Mouse (Mus musculus) neural tube, embryonic 12.5 days (tissue): ENCODE measurements at regions not wholly inside any gene's neighbourhood (a gene's known extent, or its start where the extent isn't known, plus 50 kb on each side); places are given as distances from the start of the nearest gene placed in this dataset.

ENCODE experiments used
- ATAC-seq: fragments of 200-750 bp; cut with Nextera tagmentation; 2 replicates; pipeline ENCODE4 v1.8.0; 2017; ENCODE audit warnings: low read depth, mild to moderate bottlenecking, moderate TSS enrichment, moderate library complexity; ENCODE audit not compliant: low FRiP score
- H3K27ac ChIP-seq: fragments of 300-500 bp; sonication (generic); 2 replicates; pipeline ENCODE4 v1.5.1; 2016
- H3K27me3 ChIP-seq: fragments of 300-500 bp; sonication (generic); replicated peaks from 2 replicates; pipeline ENCODE4 v1.6.1; 2016; ENCODE audit warnings: mild to moderate bottlenecking
- H3K36me3 ChIP-seq: fragments of 300-500 bp; sonication (generic); 2 replicates; pipeline ENCODE4 v1.6.1; 2016; ENCODE audit warnings: mild to moderate bottlenecking
- H3K4me1 ChIP-seq: fragments of 300-500 bp; sonication (generic); 2 replicates; pipeline ENCODE4 v1.6.1; 2016
- H3K4me2 ChIP-seq: fragments of 300-500 bp; sonication (generic); replicated peaks from 2 replicates; pipeline ENCODE4 v1.6.1; 2016; ENCODE audit warnings: mild to moderate bottlenecking
- H3K4me3 ChIP-seq: fragments of 300-500 bp; sonication (generic); 2 replicates; pipeline ENCODE4 v1.5.1; 2016
- H3K9ac ChIP-seq: fragments of 300-500 bp; sonication (generic); 2 replicates; pipeline ENCODE4 v1.6.1; 2016; ENCODE audit warnings: mild to moderate bottlenecking
- H3K9me3 ChIP-seq: fragments of 300-500 bp; sonication (generic); 2 replicates; pipeline ENCODE4 v1.6.1; 2016; ENCODE audit warnings: mild to moderate bottlenecking
- WGBS: fragments of 180-500 bp; shearing (Covaris S2); methylation state at CpG from one replicate; pipeline ENCODE4 v1.1.7; 2016; 5-methylcytosine and 5-hydroxymethylcytosine counted together

DNA sequence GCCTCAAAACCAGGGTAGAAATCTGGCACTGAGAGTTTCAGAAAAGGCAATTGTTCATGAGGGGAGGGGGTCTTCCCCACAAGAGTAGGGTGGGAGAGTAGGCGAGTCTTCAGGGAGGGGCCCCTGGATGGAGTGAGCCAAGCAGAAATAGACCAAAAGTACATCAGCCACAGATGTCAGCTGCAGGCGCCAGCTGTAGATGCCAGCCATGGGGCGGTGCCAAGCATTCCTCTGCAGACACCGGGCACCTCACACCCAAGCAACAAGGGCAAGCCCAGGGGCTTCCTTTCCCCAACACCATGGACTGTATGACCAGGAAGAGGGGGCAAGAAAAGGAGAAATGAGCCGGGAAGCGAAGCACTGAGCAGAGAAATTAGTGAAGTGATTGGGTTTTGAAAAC, 613.9 kb upstream of the 2610301B20Rik start:
- Histone ChIP-seq H3K4me3 (no peak overlapping the region), H3K36me3 (no peaks in the 10 kb centered on the region), H3K9me3 (no peaks in the 10 kb centered on the region), H3K27me3 (no peaks in the 10 kb centered on the region), H3K9ac (no peak overlapping the region), H3K4me1 (no peaks in the 10 kb centered on the region), H3K27ac (no peak overlapping the region), H3K4me2 (no peak overlapping the region)
- no peak for ATAC-seq
- WGBS = 91% methylated on average over 6 of the region's 6 CpGs

DNA sequence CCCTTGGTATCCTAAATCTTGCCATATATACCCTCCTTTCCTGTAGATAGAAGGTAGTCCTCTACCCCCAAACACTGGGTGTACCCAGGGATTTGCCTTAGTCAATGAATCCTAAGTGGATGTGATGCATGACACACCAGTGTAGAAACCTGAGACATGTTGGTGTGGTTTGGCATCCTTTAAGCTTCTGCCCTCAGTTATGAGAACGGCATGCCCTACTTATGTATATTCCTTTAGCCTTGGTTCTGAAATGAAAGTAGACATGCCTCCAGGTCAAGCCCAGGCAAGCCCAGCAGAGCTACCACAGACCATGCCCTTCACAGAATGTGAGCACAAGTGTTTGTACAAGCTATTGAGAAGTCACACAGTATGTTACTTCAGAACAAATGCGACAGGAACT, 608.4 kb upstream of the 2610301B20Rik start:
- H3K9me3 ChIP-seq = no peaks in the 10 kb centered on the region
- no peak overlapping the region for H3K4me2 ChIP-seq
- 93% methylated on average over 2 of the region's 2 CpGs for WGBS
- H3K4me1 ChIP-seq = no peaks in the 10 kb centered on the region
- no peak overlapping the region for H3K9ac ChIP-seq
- no peak overlapping the region for H3K27ac ChIP-seq
- ATAC-seq = no peak
- H3K4me3 ChIP-seq = no peak overlapping the region
- H3K27me3 ChIP-seq = no peaks in the 10 kb centered on the region
- no peaks in the 10 kb centered on the region for H3K36me3 ChIP-seq

DNA sequence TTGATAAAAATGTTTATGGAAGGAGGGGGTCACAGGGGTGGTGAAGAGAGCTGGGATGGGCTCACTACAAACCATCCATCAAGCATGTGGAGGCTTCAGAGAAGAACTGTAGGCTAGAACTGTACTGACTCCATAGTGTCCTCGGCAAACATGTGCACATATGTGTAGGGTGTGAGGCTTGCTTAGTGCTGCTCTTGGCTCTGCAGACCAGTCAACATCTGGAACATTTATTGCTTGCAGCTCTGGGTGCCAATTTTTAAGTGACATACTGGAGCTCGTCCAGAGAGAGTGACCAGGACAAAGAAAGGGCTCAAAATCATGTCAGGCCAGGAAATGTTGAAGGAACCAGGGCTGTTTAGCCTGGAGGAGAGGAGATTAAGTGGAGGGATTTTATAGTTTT, 588.7 kb upstream of the 2610301B20Rik start:
- no peaks in the 10 kb centered on the region for H3K36me3 ChIP-seq
- no peak overlapping the region for H3K4me3 ChIP-seq
- no peaks in the 10 kb centered on the region for H3K27me3 ChIP-seq
- no peak overlapping the region for H3K9ac ChIP-seq
- no peak overlapping the region for H3K27ac ChIP-seq
- WGBS = 67% methylated on average over 2 of the region's 2 CpGs
- no peak for ATAC-seq
- no peak overlapping the region for H3K4me2 ChIP-seq
- no peaks in the 10 kb centered on the region for H3K9me3 ChIP-seq
- no peaks in the 10 kb centered on the region for H3K4me1 ChIP-seq

DNA sequence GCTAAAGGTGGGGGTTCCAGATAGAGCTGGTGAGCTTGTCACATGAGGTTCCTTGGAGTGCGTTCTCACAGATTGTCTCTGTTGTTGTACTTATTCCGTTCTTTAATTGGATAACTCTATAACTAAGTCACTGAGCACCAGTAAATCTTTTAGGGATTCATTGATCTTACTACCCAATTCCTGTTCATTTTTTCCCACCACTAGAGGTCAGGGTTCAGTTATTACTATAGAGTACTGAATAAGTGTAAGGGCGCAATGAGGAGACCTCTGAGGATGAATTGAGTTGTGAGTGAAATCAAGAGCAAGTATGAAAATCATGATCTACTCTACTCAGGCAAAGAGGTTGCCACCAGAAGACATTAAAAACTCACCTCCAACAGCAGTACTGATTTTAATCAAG, 584.0 kb upstream of the 2610301B20Rik start:
- no peaks in the 10 kb centered on the region for H3K36me3 ChIP-seq
- H3K27ac ChIP-seq = no peak overlapping the region
- no peaks in the 10 kb centered on the region for H3K27me3 ChIP-seq
- H3K4me1 ChIP-seq = no peaks in the 10 kb centered on the region
- WGBS = 76% methylated on average over 3 of the region's 3 CpGs
- H3K4me3 ChIP-seq = no peak overlapping the region
- H3K4me2 ChIP-seq = no peak overlapping the region
- no peak for ATAC-seq
- H3K9me3 ChIP-seq = no peaks in the 10 kb centered on the region
- no peak overlapping the region for H3K9ac ChIP-seq

DNA sequence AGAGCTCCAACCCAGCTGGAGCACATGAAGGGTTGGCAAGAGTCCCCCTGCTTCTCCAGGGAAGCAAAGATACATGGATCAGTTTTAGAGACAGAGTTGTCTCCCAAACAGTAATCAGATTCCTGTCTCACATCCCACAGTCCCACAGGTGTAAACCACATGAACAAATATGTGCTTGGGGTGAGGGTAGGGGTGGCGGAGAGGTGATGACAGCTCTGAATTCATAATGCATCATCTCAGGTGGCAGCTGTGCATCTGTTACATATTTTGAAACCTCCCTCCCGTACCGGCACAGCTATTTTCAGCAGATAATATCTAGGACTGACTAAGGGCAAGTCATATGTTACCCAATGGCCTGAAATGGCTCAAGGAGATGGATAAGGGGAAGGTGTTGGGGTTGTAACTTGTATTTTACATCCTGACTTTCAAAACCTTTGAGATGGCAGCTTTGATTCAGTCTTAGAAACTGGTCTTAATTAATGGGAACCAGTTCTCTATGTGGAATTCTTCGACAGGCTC, 579.2 kb upstream of the 2610301B20Rik start:
- Histone ChIP-seq H3K4me1 (no peaks in the 10 kb centered on the region), H3K36me3 (no peaks in the 10 kb centered on the region), H3K27me3 (no peaks in the 10 kb centered on the region), H3K4me3 (no peak overlapping the region), H3K27ac (no peak overlapping the region), H3K9ac (no peak overlapping the region), H3K4me2 (no peak overlapping the region), H3K9me3 (no peaks in the 10 kb centered on the region)
- no peak for ATAC-seq
- 82% methylated on average over 4 of the region's 4 CpGs for WGBS

DNA sequence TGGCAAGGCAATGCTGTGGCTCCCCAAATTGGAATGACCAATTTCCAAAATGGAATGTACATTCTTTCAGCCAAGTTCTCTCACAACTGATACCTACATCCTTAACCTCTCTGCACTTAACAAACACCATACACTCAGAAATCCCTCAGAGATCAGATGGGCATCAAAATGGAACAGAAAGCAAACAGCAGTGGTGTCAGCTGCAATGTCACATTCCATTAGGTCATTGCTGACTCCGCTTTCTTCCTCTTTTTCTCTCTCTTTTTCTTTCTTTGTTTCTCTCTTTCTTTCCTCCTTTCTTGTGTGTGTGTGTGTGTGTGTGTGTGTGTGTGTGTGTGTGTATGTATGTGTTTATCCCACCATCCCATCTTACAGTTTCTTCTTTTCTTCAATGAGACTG, 578.1 kb upstream of the 2610301B20Rik start:
- Histone ChIP-seq H3K9ac (no peak overlapping the region), H3K4me3 (no peak overlapping the region), H3K27ac (no peak overlapping the region), H3K36me3 (no peaks in the 10 kb centered on the region), H3K4me1 (no peaks in the 10 kb centered on the region), H3K9me3 (no peaks in the 10 kb centered on the region), H3K4me2 (no peak overlapping the region), H3K27me3 (no peaks in the 10 kb centered on the region)
- 95% methylated on average over 1 of the region's 1 CpGs for WGBS
- no peak for ATAC-seq

DNA sequence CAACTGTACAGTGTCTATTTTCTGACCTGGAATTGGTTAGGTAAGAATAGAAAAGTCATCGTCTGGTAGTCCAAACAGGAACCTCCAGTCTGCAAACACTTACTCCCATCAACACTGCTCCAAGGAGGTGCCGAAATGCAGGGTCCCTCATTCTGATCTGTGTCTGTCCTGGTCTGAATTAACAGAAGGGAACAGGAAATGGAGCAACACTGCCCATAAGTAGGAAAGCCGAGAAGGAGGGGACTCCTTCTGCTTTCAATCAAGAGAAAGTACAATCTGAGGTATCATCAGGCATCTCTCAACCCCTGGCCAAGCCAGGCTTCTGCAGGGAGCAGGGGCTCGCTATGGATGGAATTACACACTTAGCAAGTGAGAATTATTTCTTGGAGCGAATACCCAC, 562.4 kb upstream of the 2610301B20Rik start:
- H3K4me1 ChIP-seq = no peaks in the 10 kb centered on the region
- no peaks in the 10 kb centered on the region for H3K9me3 ChIP-seq
- ATAC-seq = no peak
- H3K4me2 ChIP-seq = no peak overlapping the region
- WGBS = 71% methylated on average over 5 of the region's 5 CpGs
- no peak overlapping the region for H3K9ac ChIP-seq
- no peak overlapping the region for H3K27ac ChIP-seq
- H3K27me3 ChIP-seq = no peaks in the 10 kb centered on the region
- H3K4me3 ChIP-seq = no peak overlapping the region
- H3K36me3 ChIP-seq = no peaks in the 10 kb centered on the region

DNA sequence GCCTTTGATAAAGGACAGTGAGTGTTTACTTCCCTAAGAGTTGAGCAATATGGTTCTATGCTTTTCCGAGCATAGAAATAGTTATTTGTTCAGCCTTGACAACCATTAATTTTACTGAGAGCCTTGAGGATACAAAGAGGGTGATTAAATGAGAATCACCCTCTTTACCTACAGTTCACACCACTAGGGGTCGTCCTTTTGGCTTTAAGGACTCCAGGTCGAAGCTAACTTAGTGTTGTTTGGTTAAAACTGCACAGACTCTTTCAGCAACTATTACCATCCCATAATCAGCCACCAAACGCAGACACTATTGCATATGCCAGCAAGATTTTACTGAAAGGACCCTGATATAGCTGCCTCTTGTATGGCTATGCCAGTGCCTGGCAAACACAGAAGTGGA, 559.2 kb upstream of the 2610301B20Rik start:
- H3K9ac ChIP-seq = no peak overlapping the region

DNA sequence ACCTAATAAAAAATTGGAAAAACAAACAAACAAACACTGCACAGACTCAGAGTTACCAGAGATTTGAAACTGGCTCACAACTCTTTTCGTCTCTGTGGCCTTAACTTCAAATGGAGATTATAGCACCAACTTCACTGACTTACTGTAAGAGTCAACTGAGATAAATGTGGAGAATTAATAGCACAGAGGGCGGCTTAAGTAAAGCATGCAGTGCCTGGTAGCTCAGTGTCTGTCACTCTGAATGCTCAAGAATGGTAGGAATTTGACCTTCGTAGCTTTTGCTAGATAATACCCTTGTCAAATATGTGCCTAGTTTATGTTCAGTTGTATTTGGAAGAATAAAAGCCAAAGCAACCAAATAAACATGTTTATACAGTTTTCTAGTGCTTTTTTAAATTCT, 558.4 kb upstream of the 2610301B20Rik start:
- 74% methylated on average over 3 of the region's 3 CpGs for WGBS
- Histone ChIP-seq H3K4me1 (no peaks in the 10 kb centered on the region), H3K36me3 (no peaks in the 10 kb centered on the region), H3K27me3 (no peaks in the 10 kb centered on the region), H3K4me3 (no peak overlapping the region), H3K9me3 (no peaks in the 10 kb centered on the region), H3K4me2 (no peak overlapping the region), H3K9ac (no peak overlapping the region), H3K27ac (no peak overlapping the region)
- no peak for ATAC-seq

More for the DNA sequence above, 559.2 kb upstream of the 2610301B20Rik start:
- H3K4me1 ChIP-seq = no peaks in the 10 kb centered on the region
- H3K36me3 ChIP-seq = no peaks in the 10 kb centered on the region
- no peak overlapping the region for H3K27ac ChIP-seq
- no peak for ATAC-seq
- no peaks in the 10 kb centered on the region for H3K27me3 ChIP-seq
- H3K4me2 ChIP-seq = no peak overlapping the region
- WGBS = 68% methylated on average over 4 of the region's 4 CpGs
- H3K4me3 ChIP-seq = no peak overlapping the region
- H3K9me3 ChIP-seq = no peaks in the 10 kb centered on the region

DNA sequence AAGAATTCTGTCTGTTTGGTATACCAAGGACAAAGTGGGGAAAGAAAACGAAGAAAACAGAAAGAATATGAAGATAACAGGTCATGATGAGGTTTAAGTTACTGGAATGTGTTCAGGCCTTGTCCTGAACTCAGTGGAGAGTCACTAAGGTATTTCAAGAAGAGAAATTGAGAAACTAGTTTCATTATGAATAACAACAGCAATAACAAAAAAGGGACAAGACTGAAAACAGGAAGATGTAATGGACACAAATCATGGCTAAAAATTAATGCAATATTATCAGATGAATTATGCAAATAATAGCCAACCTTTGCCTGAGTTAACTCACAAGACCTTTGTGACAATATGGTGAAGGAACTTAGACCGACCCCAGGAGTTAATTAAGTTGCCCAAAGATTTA, 530.2 kb upstream of the 2610301B20Rik start:
- H3K36me3 ChIP-seq = no peaks in the 10 kb centered on the region
- WGBS = 66% methylated on average over 2 of the region's 2 CpGs
- H3K27ac ChIP-seq = no peak overlapping the region
- no peak overlapping the region for H3K4me2 ChIP-seq
- no peak for ATAC-seq
- no peaks in the 10 kb centered on the region for H3K9me3 ChIP-seq
- H3K4me1 ChIP-seq = no peaks in the 10 kb centered on the region
- no peaks in the 10 kb centered on the region for H3K27me3 ChIP-seq
- H3K4me3 ChIP-seq = no peak overlapping the region
- no peak overlapping the region for H3K9ac ChIP-seq

DNA sequence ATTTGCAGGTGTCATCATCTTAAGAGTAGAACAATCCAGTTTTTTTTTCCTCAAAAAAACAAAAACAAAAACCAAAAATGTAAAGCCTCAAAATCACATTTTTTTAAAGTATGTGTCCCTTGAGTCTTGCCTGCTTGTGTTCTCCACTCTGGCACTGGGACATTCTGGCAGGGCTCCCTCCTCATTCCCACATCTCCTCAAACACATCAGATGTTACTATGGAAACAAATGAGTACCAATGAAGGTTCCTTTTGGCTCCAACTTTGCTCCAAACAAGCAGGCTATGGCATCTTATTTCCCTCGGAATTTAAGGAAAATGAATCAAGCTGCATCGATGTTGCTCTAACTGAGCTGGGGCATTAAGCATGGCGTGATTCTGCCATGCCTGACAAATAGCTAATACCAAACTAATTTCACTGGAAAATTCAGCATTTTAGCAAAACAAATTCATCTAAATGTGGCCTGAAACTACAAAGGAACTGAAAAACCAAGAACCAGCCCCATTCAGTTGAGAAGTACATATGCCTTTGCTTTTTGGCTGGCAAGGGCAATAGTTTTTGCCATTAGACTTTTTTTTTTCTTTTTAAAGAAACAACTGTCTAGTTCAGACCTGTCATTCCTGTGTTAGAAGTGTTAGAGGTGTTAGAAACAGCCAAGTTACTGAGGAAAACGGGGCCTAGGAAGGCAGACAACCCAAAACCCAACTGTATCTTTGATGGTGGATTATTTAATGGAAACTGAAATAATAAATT, 522.2 kb upstream of the 2610301B20Rik start:
- Histone ChIP-seq H3K27me3 (no peaks in the 10 kb centered on the region), H3K36me3 (no peaks in the 10 kb centered on the region), H3K9me3 (no peaks in the 10 kb centered on the region), H3K4me1 (no peaks in the 10 kb centered on the region), H3K27ac (no peak overlapping the region), H3K4me2 (no peak overlapping the region), H3K4me3 (no peak overlapping the region), H3K9ac (no peak overlapping the region)
- no peak for ATAC-seq
- 77% methylated on average over 4 of the region's 4 CpGs for WGBS

DNA sequence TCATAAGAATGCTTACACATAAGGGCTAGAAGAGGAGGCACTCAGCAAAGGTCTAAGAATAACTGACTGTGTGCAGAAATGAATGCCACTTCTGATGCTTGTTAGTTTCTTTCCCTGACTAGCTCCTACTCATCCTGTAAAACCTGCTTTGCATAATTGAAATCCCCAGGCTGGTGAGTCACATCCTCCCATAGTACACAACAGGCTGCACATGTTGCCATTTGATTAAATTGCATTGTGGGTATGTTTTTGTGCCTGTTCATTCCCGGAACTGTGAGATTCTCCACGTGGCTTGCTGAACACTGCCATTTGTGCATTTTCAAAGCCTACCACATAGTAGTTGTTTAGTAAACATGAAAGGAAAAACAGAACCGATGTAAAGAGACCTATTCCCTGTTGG, 516.7 kb upstream of the 2610301B20Rik start:
- Histone ChIP-seq H3K4me2 (no peak overlapping the region), H3K4me3 (no peak overlapping the region), H3K9me3 (no peaks in the 10 kb centered on the region), H3K36me3 (no peaks in the 10 kb centered on the region), H3K9ac (no peak overlapping the region), H3K27ac (no peak overlapping the region), H3K4me1 (no peaks in the 10 kb centered on the region), H3K27me3 (no peaks in the 10 kb centered on the region)
- WGBS = 75% methylated on average over 3 of the region's 3 CpGs
- ATAC-seq = no peak

DNA sequence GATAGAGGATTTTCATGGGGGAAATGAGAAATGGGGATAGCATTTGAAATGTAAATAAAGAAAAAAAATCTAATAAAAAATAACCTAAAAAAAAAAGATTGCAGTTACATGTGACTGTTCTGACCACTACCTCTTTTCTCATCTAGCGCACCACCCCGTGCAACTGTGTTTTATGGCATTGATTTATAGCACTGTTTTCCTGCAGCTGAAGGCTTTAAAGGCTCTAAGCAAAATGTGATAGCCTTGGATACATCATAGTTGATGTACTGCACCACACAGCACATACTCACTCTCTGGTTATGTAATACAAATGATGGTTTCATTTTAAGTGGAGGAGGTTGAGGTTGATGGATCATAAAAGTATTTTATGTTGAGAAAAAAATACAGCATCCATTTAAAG, 484.5 kb upstream of the 2610301B20Rik start:
- Histone ChIP-seq H3K9ac (no peak overlapping the region), H3K4me2 (no peak overlapping the region), H3K4me1 (no peaks in the 10 kb centered on the region), H3K4me3 (no peak overlapping the region), H3K27ac (no peak overlapping the region), H3K9me3 (no peaks in the 10 kb centered on the region), H3K27me3 (no peaks in the 10 kb centered on the region), H3K36me3 (no peaks in the 10 kb centered on the region)
- no peak for ATAC-seq
- 69% methylated on average over 2 of the region's 2 CpGs for WGBS
